Mouse (Mus musculus) layer of hippocampus, adult 9-11 months (tissue): ENCODE measurements around the gene Cptp.

Source experiments
- DNase-seq: peaks from one replicate; pipeline ENCODE4 v3.0.0; 2022

The Cptp gene

GRCm38 (mm10) chr4:155869317-155870033 lies at the start of gene Cptp, which contains the start of gene Ints11:
Gene Cptp, minus strand, starts transcription at chr4:155869440.
Gene Ints11, plus strand, starts transcription at chr4:155869546.
- DNase-seq: peak; percentile 96

GRCm38 (mm10) chr4:155908751-155909150 lies 39.5 kb upstream of the Cptp start:
- DNase-seq: peak; percentile 1

- no peak for DNase-seq
These were observed 39.0 kb upstream of the Cptp start for GRCm38 (mm10) chr4:155908281-155908680.

GRCm38 (mm10) chr4:155907003-155907402 lies 37.8 kb upstream of the Cptp start:
- peak; percentile 1 for DNase-seq

GRCm38 (mm10) chr4:155906125-155906524 lies 36.9 kb upstream of the Cptp start:
- peak; percentile 1 for DNase-seq

- DNase-seq: no peak
These were observed 36.4 kb upstream of the Cptp start for GRCm38 (mm10) chr4:155905634-155906033.

GRCm38 (mm10) chr4:155904318-155905102 lies 35.3 kb upstream of the Cptp start:
- peak; percentile 20 for DNase-seq

- DNase-seq: peak; percentile 1
These were observed 34.0 kb upstream of the Cptp start for GRCm38 (mm10) chr4:155903246-155903645.

GRCm38 (mm10) chr4:155901205-155901604 lies 32.0 kb upstream of the Cptp start:
- DNase-seq: peak; percentile 69

- DNase-seq: peak; percentile 1
These were observed 30.1 kb upstream of the Cptp start for GRCm38 (mm10) chr4:155899355-155899754.

GRCm38 (mm10) chr4:155898318-155898717 lies 29.1 kb upstream of the Cptp start:
- no peak for DNase-seq

- peak; percentile 4 for DNase-seq
These were observed 27.2 kb upstream of the Cptp start for GRCm38 (mm10) chr4:155896461-155896860.

- DNase-seq: peak; percentile 7
These were observed 26.6 kb upstream of the Cptp start for GRCm38 (mm10) chr4:155895826-155896225.

- peak; percentile 80 for DNase-seq
These were observed 26.0 kb upstream of the Cptp start for GRCm38 (mm10) chr4:155895216-155895615.

- peak; percentile 80 for DNase-seq
These were observed 25.2 kb upstream of the Cptp start for GRCm38 (mm10) chr4:155894311-155894881.

GRCm38 (mm10) chr4:155893212-155893690 lies 24.0 kb upstream of the Cptp start:
- peak; percentile 7 for DNase-seq

- DNase-seq: peak; percentile 35
These were observed 23.4 kb upstream of the Cptp start for GRCm38 (mm10) chr4:155892438-155893211.

- DNase-seq: peak; percentile 76
These were observed 22.8 kb upstream of the Cptp start for GRCm38 (mm10) chr4:155892017-155892416.

GRCm38 (mm10) chr4:155891551-155892001 lies 22.3 kb upstream of the Cptp start, which contains the start of the genes Pusl1 and Acap3:
Gene Pusl1, minus strand, starts transcription at chr4:155891781.
Gene Acap3, plus strand, starts transcription at chr4:155891822.
- peak; percentile 96 for DNase-seq

GRCm38 (mm10) chr4:155891011-155891471 lies 21.8 kb upstream of the Cptp start:
- DNase-seq: no peak

- DNase-seq: peak; percentile 1
These were observed 20.1 kb upstream of the Cptp start for GRCm38 (mm10) chr4:155889316-155889715.

GRCm38 (mm10) chr4:155888181-155888580 lies 18.9 kb upstream of the Cptp start:
- DNase-seq: peak; percentile 2
